Mouse (Mus musculus) kidney, adult 18-20 months (tissue): ENCODE results near the gene 4933407L21Rik.

Experiments used
- DNase-seq: peaks from one replicate; pipeline ENCODE4 v3.0.0; 2021

4933407L21Rik gene

GRCm38 (mm10) chr1:85916830-85917450 lies 11.3 kb upstream of the 4933407L21Rik start:
- no peak for DNase-seq

- no peak for DNase-seq
These were observed 8.7 kb upstream of the 4933407L21Rik start for GRCm38 (mm10) chr1:85919621-85920020.

- no peak for DNase-seq
These were observed 6.6 kb upstream of the 4933407L21Rik start for GRCm38 (mm10) chr1:85921725-85922124.

- no peak for DNase-seq
These were observed 6.0 kb upstream of the 4933407L21Rik start for GRCm38 (mm10) chr1:85922127-85922864.

- DNase-seq, result no peak
These were observed 5.4 kb upstream of the 4933407L21Rik start for GRCm38 (mm10) chr1:85922865-85923211.

- no peak for DNase-seq
These were observed 3.1 kb upstream of the 4933407L21Rik start for GRCm38 (mm10) chr1:85925183-85925582.

- DNase-seq, result no peak
These were observed 394 bp downstream of the 4933407L21Rik start for GRCm38 (mm10) chr1:85928688-85929065.

- no peak for DNase-seq
These were observed 1.1 kb downstream of the 4933407L21Rik start for GRCm38 (mm10) chr1:85929406-85929805.

- no peak for DNase-seq
These were observed 2.9 kb downstream of the 4933407L21Rik start for GRCm38 (mm10) chr1:85931170-85931569.

- no peak for DNase-seq
These were observed 4.9 kb downstream of the 4933407L21Rik start for GRCm38 (mm10) chr1:85933226-85933625.

- no peak for DNase-seq
These were observed 5.6 kb downstream of the 4933407L21Rik start for GRCm38 (mm10) chr1:85933631-85934465.

GRCm38 (mm10) chr1:85934560-85934959 lies 6.3 kb downstream of the 4933407L21Rik start:
- no peak for DNase-seq

- DNase-seq, result peak; percentile 66
These were observed 7.0 kb downstream of the 4933407L21Rik start for GRCm38 (mm10) chr1:85935148-85935852.

GRCm38 (mm10) chr1:85936265-85936664 lies 8.0 kb downstream of the 4933407L21Rik start:
- no peak for DNase-seq

GRCm38 (mm10) chr1:85937323-85937722 lies 9.0 kb downstream of the 4933407L21Rik start:
- DNase-seq, result no peak

- no peak for DNase-seq
These were observed 14.0 kb downstream of the 4933407L21Rik start for GRCm38 (mm10) chr1:85942318-85942717.

GRCm38 (mm10) chr1:85949085-85949684 lies 20.9 kb downstream of the 4933407L21Rik start:
- DNase-seq, result no peak

GRCm38 (mm10) chr1:85955150-85955549 lies 26.9 kb downstream of the 4933407L21Rik start:
- DNase-seq, result no peak

GRCm38 (mm10) chr1:85957290-85957689 lies 29.0 kb downstream of the 4933407L21Rik start:
- DNase-seq, result no peak

GRCm38 (mm10) chr1:85957942-85958619 lies 29.8 kb downstream of the 4933407L21Rik start:
- no peak for DNase-seq

GRCm38 (mm10) chr1:85959129-85959888 lies 31.0 kb downstream of the 4933407L21Rik start:
- no peak for DNase-seq
